Mouse (Mus musculus): ENCODE data around the gene Hmgn3. TPM values are rescaled to one million over a fixed set of nuclear protein-coding genes. Genes with fewer than 3 reads are reported as not detected.

Gene Hmgn3
- polyA plus RNA-seq, 2 experiments = 163 to 204 TPM

DNA sequence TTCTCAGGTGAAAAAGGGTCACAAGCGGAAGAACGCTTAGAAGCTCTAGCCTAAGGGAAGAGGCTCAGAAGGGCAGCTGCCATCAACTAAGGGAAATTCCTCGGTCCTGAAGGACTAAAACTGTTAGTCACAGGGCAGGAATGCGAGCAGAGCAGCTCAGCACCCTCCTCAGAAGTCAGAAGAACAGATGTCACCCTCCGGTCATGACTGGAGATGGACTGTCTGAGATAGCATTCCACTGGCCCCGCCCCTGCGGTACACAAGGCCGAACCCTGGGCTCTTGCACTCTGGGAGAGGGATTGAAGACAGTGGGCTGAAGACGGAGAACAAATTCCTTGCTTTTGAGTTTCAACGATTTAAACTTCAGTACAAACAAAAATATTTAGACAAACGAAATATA, 85.2 kb downstream of the Hmgn3 start:
- Histone ChIP-seq H3K9ac (ENCODE audit: low read depth, low read length, severe bottlenecking) (no peak overlapping the region), H3K4me2 (replicated peaks; ENCODE audit: low read depth, low read length, severe bottlenecking) (no peak overlapping the region), H3K27ac (replicated peaks; ENCODE audit: low read depth, low read length) (no peak overlapping the region), H3K9me3 (ENCODE audit: control insufficient read depth, low read length) (no peaks in the 10 kb centered on the region), H3K27me3 (ENCODE audit: control insufficient read depth, insufficient read depth, low read length) (no peaks in the 10 kb centered on the region), H3K36me3 (ENCODE audit: control insufficient read depth, insufficient read depth, low read length) (no peaks in the 10 kb centered on the region), H3K4me3 (replicated peaks; ENCODE audit: low read length) (no peak overlapping the region), H3K4me1 (ENCODE audit: control insufficient read depth, insufficient read depth, low read length) (no peaks in the 10 kb centered on the region)
- peak; percentile 18 for DNase-seq (ENCODE audit: low spot score)
- ATAC-seq (ENCODE audit: low FRiP score, low read depth) = peak; percentile 65; the same call in 1 of the 2 replicates
- no peak for TF ChIP-seq POLR2A (IDR thresholded peaks at IDR 0.05; ENCODE audit: borderline replicate concordance, extremely low read depth, insufficient read depth, insufficient read length)
- 66% methylated on average over 11 of the region's 11 CpGs for WGBS

Other genes with a start within 250 kb of the Hmgn3 start
- 16.3 and 16.9 TPM in 2 replicates for gene Phip, start 171.2 kb downstream of the Hmgn3 start, polyA plus RNA-seq (2012; rRNA removed)
- gene Phip, start 171.2 kb downstream of the Hmgn3 start, polyA plus RNA-seq (2014; fragmentation: Nextera tagmentation; extraction: Ambion mirVana) = 84.1 and 94.7 TPM in 2 replicates

Data from limb, embryonic 14.5 days (tissue).